Mouse (Mus musculus) myocyte (in vitro differentiated cells): Measurements from ENCODE around the gene Wdr5. TPM values are rescaled to one million over a fixed set of nuclear protein-coding genes. Genes with fewer than 3 reads are reported as not detected.

ENCODE experiments used
- H3K27me3 ChIP-seq: one replicate; pipeline ENCODE4 v1.6.1; 2011; ENCODE audit not compliant: control insufficient read depth, insufficient read depth, insufficient read length
- H3K36me3 ChIP-seq: one replicate; pipeline ENCODE4 v1.6.1; 2011; ENCODE audit not compliant: control insufficient read depth, insufficient read depth
- H3K4me2 ChIP-seq: one replicate; pipeline ENCODE4 v1.6.1; 2011; ENCODE audit warnings: low read depth, control low read depth
- H3K4me3 ChIP-seq: one replicate; pipeline ENCODE4 v1.5.1; 2011; ENCODE audit warnings: mild to moderate bottlenecking, control low read depth, moderate library complexity
- H3K79me2 ChIP-seq: one replicate; pipeline ENCODE4 v1.6.1; 2011; ENCODE audit not compliant: control insufficient read depth, insufficient read depth
- H3ac ChIP-seq: one replicate; pipeline ENCODE4 v1.6.1; 2011; ENCODE audit not compliant: control insufficient read depth, insufficient read length
- CEBPB ChIP-seq: IDR thresholded peaks from 2 replicates; pipeline ENCODE4 v1.6.1; 2011; ENCODE audit warnings: mild to moderate bottlenecking, moderate library complexity; ENCODE audit not compliant: poor library complexity, insufficient read depth, severe bottlenecking
- E2F4 ChIP-seq: IDR thresholded peaks from one replicate; pipeline ENCODE4 v1.6.1; 2011; ENCODE audit warnings: mild to moderate bottlenecking, control low read depth, moderate library complexity; ENCODE audit not compliant: insufficient read depth
- MAX ChIP-seq: IDR thresholded peaks from one replicate; pipeline ENCODE4 v1.6.1; 2011; ENCODE audit warnings: low read depth, mild to moderate bottlenecking, control low read depth
- MYOD1 ChIP-seq, 3 experiments: IDR thresholded peaks; one replicate each; pipeline ENCODE4 v1.6.1; 2011; ENCODE audit warnings: control low read depth in 2 of 3, low read depth in 2 of 3, mild to moderate bottlenecking in 2 of 3, moderate library complexity in 1 of 3; ENCODE audit not compliant: insufficient read length in 2 of 3, control insufficient read depth in 1 of 3
- MYOG ChIP-seq, 3 experiments: IDR thresholded peaks; one replicate each; pipeline ENCODE4 v1.6.1; 2011; ENCODE audit warnings: control low read depth in 2 of 3, low read depth in 2 of 3, mild to moderate bottlenecking in 2 of 3; ENCODE audit not compliant: insufficient read length in 2 of 3, control insufficient read depth in 1 of 3, insufficient read depth in 1 of 3
- POLR2A ChIP-seq: IDR thresholded peaks from one replicate; pipeline ENCODE4 v1.6.1; 2011; ENCODE audit warnings: low read depth, mild to moderate bottlenecking, control low read depth, moderate library complexity; ENCODE audit not compliant: insufficient read length
- POLR2AphosphoS2 ChIP-seq: IDR thresholded peaks from one replicate; pipeline ENCODE4 v1.6.1; 2011; ENCODE audit warnings: low read depth, control low read depth; ENCODE audit not compliant: insufficient read length
- REST ChIP-seq: IDR thresholded peaks from one replicate; pipeline ENCODE4 v1.6.1; 2011; ENCODE audit warnings: mild to moderate bottlenecking, control low read depth, moderate library complexity; ENCODE audit not compliant: insufficient read depth, insufficient read length
- SRF ChIP-seq: IDR thresholded peaks from one replicate; pipeline ENCODE4 v1.6.1; 2011; ENCODE audit warnings: low read depth; ENCODE audit not compliant: control insufficient read depth, insufficient read length
- TCF12 ChIP-seq: IDR thresholded peaks from one replicate; pipeline ENCODE4 v1.6.1; 2011; ENCODE audit warnings: mild to moderate bottlenecking, control low read depth; ENCODE audit not compliant: poor library complexity, insufficient read depth, severe bottlenecking
- TCF3 ChIP-seq: IDR thresholded peaks from one replicate; pipeline ENCODE4 v1.6.1; 2011; ENCODE audit warnings: low read depth, control low read depth; ENCODE audit not compliant: insufficient read length
- USF1 ChIP-seq: IDR thresholded peaks from one replicate; pipeline ENCODE4 v1.6.1; 2011; ENCODE audit warnings: low read depth, mild to moderate bottlenecking, control low read depth, moderate library complexity
- polyA plus RNA-seq: library from polyadenylated mRNA; unstranded; fragments of >200 nt; fragmentation: generic; extraction: Trizol; gene quantifications from one replicate; pipeline ENCODE4 v1.2.1, GENCODE M21; 2012; ENCODE audit warnings: missing spikeins

Wdr5 gene
- polyA plus RNA-seq, 1 experiment: 34.8 TPM

GRCm38 (mm10) chr2:27476303-27477192 lies 38.4 kb upstream of the Wdr5 start:
- TF ChIP-seq MYOD1 (IDR thresholded peaks at IDR 0.05; ENCODE audit: control insufficient read depth in 1 of 3, insufficient read length in 2 of 3, low read depth in 2 of 3): peak in 1 of 3 experiments; percentile 60
- no peak for TF ChIP-seq CEBPB
- peak overlapping the region; percentile 63 for H3K4me3 ChIP-seq
- H3K4me2 ChIP-seq: peak overlapping the region; percentile 93
- no peaks in the 10 kb centered on the region for H3K36me3 ChIP-seq
- no peak overlapping the region for H3ac ChIP-seq
- H3K27me3 ChIP-seq: no peaks in the 10 kb centered on the region
- peaks cover 33% of the 10 kb centered on the region for H3K79me2 ChIP-seq

- Histone ChIP-seq H3ac (no peak overlapping the region), H3K27me3 (no peaks in the 10 kb centered on the region), H3K4me3 (no peak overlapping the region), H3K79me2 (peaks cover under 1% of the 10 kb centered on the region), H3K36me3 (no peaks in the 10 kb centered on the region), H3K4me2 (no peak overlapping the region)
- TF ChIP-seq E2F4 (no peak), CEBPB (no peak), MYOG (IDR thresholded peaks at IDR 0.05; ENCODE audit: control insufficient read depth in 1 of 3, insufficient read depth in 1 of 3, insufficient read length in 2 of 3, low read depth in 2 of 3) (no peak), TCF3 (no peak), REST (no peak), USF1 (no peak), MAX (no peak), POLR2A (no peak), SRF (no peak), POLR2AphosphoS2 (no peak), MYOD1 (IDR thresholded peaks at IDR 0.05; ENCODE audit: control insufficient read depth in 1 of 3, insufficient read length in 2 of 3, low read depth in 2 of 3) (no peak), TCF12 (no peak)
Measured at GRCm38 (mm10) chr2:27479821-27480220, 35.1 kb upstream of the Wdr5 start.

GRCm38 (mm10) chr2:27480367-27480766 lies 34.6 kb upstream of the Wdr5 start:
- H3K36me3 ChIP-seq: no peaks in the 10 kb centered on the region
- TF ChIP-seq SRF (no peak), POLR2AphosphoS2 (no peak), CEBPB (no peak), MYOG (IDR thresholded peaks at IDR 0.05; ENCODE audit: control insufficient read depth in 1 of 3, insufficient read depth in 1 of 3, insufficient read length in 2 of 3, low read depth in 2 of 3) (no peak), MAX (no peak), POLR2A (no peak), E2F4 (no peak), TCF3 (no peak), MYOD1 (IDR thresholded peaks at IDR 0.05; ENCODE audit: control insufficient read depth in 1 of 3, insufficient read length in 2 of 3, low read depth in 2 of 3) (no peak), REST (no peak), TCF12 (no peak), USF1 (no peak)
- no peak overlapping the region for H3K4me3 ChIP-seq
- H3ac ChIP-seq: no peak overlapping the region
- H3K79me2 ChIP-seq: no peaks in the 10 kb centered on the region
- no peaks in the 10 kb centered on the region for H3K27me3 ChIP-seq
- H3K4me2 ChIP-seq: no peak overlapping the region

GRCm38 (mm10) chr2:27482265-27482861 lies 32.6 kb upstream of the Wdr5 start:
- no peaks in the 10 kb centered on the region for H3K36me3 ChIP-seq
- no peaks in the 10 kb centered on the region for H3K27me3 ChIP-seq
- no peak overlapping the region for H3K4me3 ChIP-seq
- no peak overlapping the region for H3K4me2 ChIP-seq
- no peaks in the 10 kb centered on the region for H3K79me2 ChIP-seq
- TF ChIP-seq POLR2AphosphoS2: no peak
- TF ChIP-seq MAX: no peak
- no peak for TF ChIP-seq TCF12
- TF ChIP-seq REST: no peak
- no peak for TF ChIP-seq MYOG (IDR thresholded peaks at IDR 0.05; ENCODE audit: control insufficient read depth in 1 of 3, insufficient read depth in 1 of 3, insufficient read length in 2 of 3, low read depth in 2 of 3)
- TF ChIP-seq SRF: no peak
- no peak overlapping the region for H3ac ChIP-seq
